Mouse (Mus musculus): ENCODE results near the gene Kmt5a.
A peak's percentile ranks its signal among the peaks of the same experiment; 100 is the strongest.
"Not testable (repeated sequence)": the region's sequence is repeated elsewhere in the genome, so short reads cannot be mapped to it uniquely, and the experiment has no call there.

The Kmt5a gene

GRCm38 (mm10) chr5:124445621-124446293 lies 6.0 kb downstream of the Kmt5a start:
- DNase-seq (ENCODE audit: low spot score in 2 of 2), result peak in 1 of 2 experiments; percentile 39

- DNase-seq (ENCODE audit: low spot score in 2 of 2), result peak in 1 of 2 experiments; percentile 22
Observed at GRCm38 (mm10) chr5:124446301-124446881, 6.7 kb downstream of the Kmt5a start.

- no peak for DNase-seq (ENCODE audit: low spot score in 2 of 2)
Observed at GRCm38 (mm10) chr5:124449494-124449893, 9.8 kb downstream of the Kmt5a start.

- no peak for DNase-seq (ENCODE audit: low spot score in 2 of 2)
Observed at GRCm38 (mm10) chr5:124450051-124450450, 10.3 kb downstream of the Kmt5a start.

GRCm38 (mm10) chr5:124450641-124451340 lies 11.1 kb downstream of the Kmt5a start:
- DNase-seq (ENCODE audit: low spot score in 2 of 2), result no peak

GRCm38 (mm10) chr5:124452494-124453228 lies 12.9 kb downstream of the Kmt5a start:
- DNase-seq (ENCODE audit: low spot score in 2 of 2), result no peak

GRCm38 (mm10) chr5:124453339-124454081 lies 13.8 kb downstream of the Kmt5a start:
- peak in 1 of 2 experiments; percentile 47 for DNase-seq (ENCODE audit: low spot score in 2 of 2)

- DNase-seq (ENCODE audit: low spot score in 2 of 2), result no peak
Observed at GRCm38 (mm10) chr5:124454082-124454419, 14.3 kb downstream of the Kmt5a start.

GRCm38 (mm10) chr5:124456762-124457161 lies 17.0 kb downstream of the Kmt5a start:
- DNase-seq (ENCODE audit: low spot score in 2 of 2), result no peak

- DNase-seq (ENCODE audit: low spot score in 2 of 2), result not testable (repeated sequence)
Observed at GRCm38 (mm10) chr5:124460922-124461321, 21.2 kb downstream of the Kmt5a start.

GRCm38 (mm10) chr5:124462297-124463025 lies 22.7 kb downstream of the Kmt5a start:
- DNase-seq (ENCODE audit: low spot score in 2 of 2), result no peak

- no peak for DNase-seq (ENCODE audit: low spot score in 2 of 2)
Observed at GRCm38 (mm10) chr5:124463462-124463861, 23.7 kb downstream of the Kmt5a start.

GRCm38 (mm10) chr5:124464905-124465304 lies 25.2 kb downstream of the Kmt5a start:
- DNase-seq (ENCODE audit: low spot score in 2 of 2), result no peak

GRCm38 (mm10) chr5:124467766-124468165 lies 28.0 kb downstream of the Kmt5a start:
- no peak for DNase-seq (ENCODE audit: low spot score in 2 of 2)

GRCm38 (mm10) chr5:124468365-124468764 lies 28.6 kb downstream of the Kmt5a start:
- DNase-seq (ENCODE audit: low spot score in 2 of 2), result no peak

GRCm38 (mm10) chr5:124469486-124469885 lies 29.8 kb downstream of the Kmt5a start:
- DNase-seq (ENCODE audit: low spot score in 2 of 2), result no peak

GRCm38 (mm10) chr5:124470591-124471171 lies 31.0 kb downstream of the Kmt5a start:
- DNase-seq (ENCODE audit: low spot score in 2 of 2), result no peak

- no peak for DNase-seq (ENCODE audit: low spot score in 2 of 2)
Observed at GRCm38 (mm10) chr5:124478873-124479204, 39.1 kb downstream of the Kmt5a start.

GRCm38 (mm10) chr5:124480119-124480518 lies 40.4 kb downstream of the Kmt5a start:
- DNase-seq (ENCODE audit: low spot score in 2 of 2), result no peak

- DNase-seq (ENCODE audit: low spot score in 2 of 2), result no peak
Observed at GRCm38 (mm10) chr5:124481714-124482113, 42.0 kb downstream of the Kmt5a start.

Data from cerebellum, postnatal 4 days (tissue).